Mouse (Mus musculus) cortical plate, adult 2 months (tissue): Measurements from ENCODE around the gene Magohb. TPM values are rescaled to one million over a fixed set of nuclear protein-coding genes. Genes with fewer than 3 reads are reported as not detected.
"Not testable (repeated sequence)": the region's sequence is repeated elsewhere in the genome, so short reads cannot be mapped to it uniquely, and the experiment has no call there.

Experiments used
- H3K27ac ChIP-seq: fragments of 200-500 bp; 2 replicates; pipeline ENCODE4 v1.5.1; 2012; ENCODE audit warnings: low read length, control low read depth, inconsistent platforms; ENCODE audit not compliant: insufficient read depth
- H3K4me1 ChIP-seq: fragments of 200-500 bp; 2 replicates; pipeline ENCODE4 v1.6.1; 2011; ENCODE audit warnings: low read length; ENCODE audit not compliant: control insufficient read depth, insufficient read depth
- H3K4me3 ChIP-seq: fragments of 200-500 bp; 2 replicates; pipeline ENCODE4 v1.5.1; 2011; ENCODE audit warnings: mild to moderate bottlenecking, low read length, control low read depth; ENCODE audit not compliant: insufficient read depth
- CTCF ChIP-seq: fragments of 200-500 bp; IDR thresholded peaks from 2 replicates; pipeline ENCODE4 v1.5.1; 2011; ENCODE audit warnings: mild to moderate bottlenecking, control low read depth, low read length; ENCODE audit not compliant: insufficient read depth; ENCODE audit errors: extremely low read depth
- POLR2A ChIP-seq: fragments of 200-500 bp; IDR thresholded peaks from 2 replicates; pipeline ENCODE4 v1.6.1; 2011; ENCODE audit warnings: mild to moderate bottlenecking, low read length, control low read depth; ENCODE audit not compliant: insufficient read depth; ENCODE audit errors: extremely low read depth
- polyA plus RNA-seq: library from polyadenylated mRNA; depleted of rRNA; stranded (reverse); fragments of >200 nt; gene quantifications from 2 replicates; pipeline ENCODE4 v1.2.3, GENCODE M21; 2012

The Magohb gene
- polyA plus RNA-seq, 1 experiment = 10.0 TPM

GRCm38 (mm10) chr6:131298531-131298930 is 5.5 kb upstream of the Magohb start:
- H3K27ac ChIP-seq = no peak overlapping the region
- H3K4me1 ChIP-seq = no peaks in the 10 kb centered on the region
- H3K4me3 ChIP-seq = no peak overlapping the region
- TF ChIP-seq CTCF = no peak
- no peak for TF ChIP-seq POLR2A

- Histone ChIP-seq H3K4me3 (no peak overlapping the region; the same call in 1 of the 2 replicates), H3K27ac (no peak overlapping the region), H3K4me1 (no peaks in the 10 kb centered on the region; the same call in 1 of the 2 replicates)
- TF ChIP-seq CTCF (no peak), POLR2A (no peak)
Measured at GRCm38 (mm10) chr6:131294435-131295112, 1.5 kb upstream of the Magohb start.

- TF ChIP-seq POLR2A (no peak), CTCF (no peak)
- Histone ChIP-seq H3K4me1 (no peaks in the 10 kb centered on the region; the same call in 1 of the 2 replicates), H3K27ac (no peak overlapping the region), H3K4me3 (peak overlapping the region; percentile 88; the same call in 1 of the 2 replicates)
Measured at GRCm38 (mm10) chr6:131293916-131294315, 872 bp upstream of the Magohb start.

GRCm38 (mm10) chr6:131292276-131292990 is 611 bp downstream of the Magohb start:
- no peaks in the 10 kb centered on the region; the same call in 1 of the 2 replicates for H3K4me1 ChIP-seq
- H3K4me3 ChIP-seq = peak overlapping the region; percentile 88
- H3K27ac ChIP-seq = no peak overlapping the region
- no peak for TF ChIP-seq CTCF
- no peak for TF ChIP-seq POLR2A

- no peak overlapping the region for H3K27ac ChIP-seq
- TF ChIP-seq CTCF = peak; percentile 57
- no peak for TF ChIP-seq POLR2A
Measured at GRCm38 (mm10) chr6:131290430-131290829, 2.6 kb downstream of the Magohb start.

GRCm38 (mm10) chr6:131278160-131278559 is 14.9 kb downstream of the Magohb start:
- H3K4me3 ChIP-seq, H3K4me1 ChIP-seq, H3K27ac ChIP-seq: not testable (repeated sequence)

More at GRCm38 (mm10) chr6:131290430-131290829, 2.6 kb downstream of the Magohb start:
- Histone ChIP-seq H3K4me3 (no peak overlapping the region), H3K4me1 (no peaks in the 10 kb centered on the region; the same call in 1 of the 2 replicates)

- Histone ChIP-seq H3K4me1 (no peaks in the 10 kb centered on the region), H3K4me3 (no peak overlapping the region), H3K27ac (no peak overlapping the region)
- TF ChIP-seq POLR2A (no peak), CTCF (no peak)
Measured at GRCm38 (mm10) chr6:131276659-131277058, 16.4 kb downstream of the Magohb start.

GRCm38 (mm10) chr6:131272311-131272710 is 20.7 kb downstream of the Magohb start:
- TF ChIP-seq CTCF = no peak
- TF ChIP-seq POLR2A = no peak
- Histone ChIP-seq H3K4me1 (no peaks in the 10 kb centered on the region), H3K4me3 (no peak overlapping the region), H3K27ac (no peak overlapping the region)

- no peak overlapping the region for H3K27ac ChIP-seq
- no peak overlapping the region for H3K4me3 ChIP-seq
- TF ChIP-seq POLR2A = no peak
- no peak for TF ChIP-seq CTCF
- no peaks in the 10 kb centered on the region for H3K4me1 ChIP-seq
Measured at GRCm38 (mm10) chr6:131270312-131270711, 22.7 kb downstream of the Magohb start.

GRCm38 (mm10) chr6:131269599-131269998 is 23.4 kb downstream of the Magohb start:
- Histone ChIP-seq H3K4me1 (no peaks in the 10 kb centered on the region), H3K27ac (no peak overlapping the region), H3K4me3 (no peak overlapping the region)
- TF ChIP-seq POLR2A (no peak), CTCF (no peak)
